Mouse (Mus musculus) layer of hippocampus, adult 11-12 months (tissue): Measurements from ENCODE around the gene Gbx1.
"Not testable (repeated sequence)": the region's sequence is repeated elsewhere in the genome, so short reads cannot be mapped to it uniquely, and the experiment has no call there.

Source experiments
- DNase-seq: peaks from one replicate; pipeline ENCODE4 v3.0.0; 2022; ENCODE audit warnings: low spot score

Gene Gbx1

GRCm38 (mm10) chr5:24526889-24527230 is at the start of gene Gbx1:
TSS of gene Gbx1 (minus strand) at chr5:24527202.
- no peak for DNase-seq

- DNase-seq: no peak
Measured at GRCm38 (mm10) chr5:24576801-24577182, 49.8 kb upstream of the Gbx1 start.

- DNase-seq: no peak
Measured at GRCm38 (mm10) chr5:24575948-24576347, 48.9 kb upstream of the Gbx1 start.

GRCm38 (mm10) chr5:24556709-24557108 is 29.7 kb upstream of the Gbx1 start, which contains the start of gene 4931409K22Rik:
TSS of gene 4931409K22Rik (minus strand) at chr5:24556809.
- DNase-seq: no peak

- DNase-seq: not testable (repeated sequence)
Measured at GRCm38 (mm10) chr5:24555335-24555734, 28.3 kb upstream of the Gbx1 start.

GRCm38 (mm10) chr5:24553621-24554244 is 26.7 kb upstream of the Gbx1 start:
- no peak for DNase-seq

- no peak for DNase-seq
Measured at GRCm38 (mm10) chr5:24551317-24551688, 24.3 kb upstream of the Gbx1 start.

GRCm38 (mm10) chr5:24550598-24551316 is 23.8 kb upstream of the Gbx1 start:
- peak; percentile 40 for DNase-seq

- DNase-seq: no peak
Measured at GRCm38 (mm10) chr5:24542643-24543042, 15.6 kb upstream of the Gbx1 start.

- no peak for DNase-seq
Measured at GRCm38 (mm10) chr5:24541144-24541569, 14.2 kb upstream of the Gbx1 start.

GRCm38 (mm10) chr5:24540387-24541143 is 13.6 kb upstream of the Gbx1 start, which contains the start of gene Asb10:
TSS of gene Asb10 (minus strand) at chr5:24540978.
- DNase-seq: peak; percentile 68

GRCm38 (mm10) chr5:24539571-24540296 is 12.7 kb upstream of the Gbx1 start:
- no peak for DNase-seq

GRCm38 (mm10) chr5:24537618-24538017 is 10.6 kb upstream of the Gbx1 start:
- DNase-seq: no peak

GRCm38 (mm10) chr5:24536511-24536910 is 9.5 kb upstream of the Gbx1 start:
- DNase-seq: no peak

- DNase-seq: no peak
Measured at GRCm38 (mm10) chr5:24535731-24536130, 8.7 kb upstream of the Gbx1 start.

- DNase-seq: no peak
Measured at GRCm38 (mm10) chr5:24534292-24534691, 7.3 kb upstream of the Gbx1 start.

- DNase-seq: no peak
Measured at GRCm38 (mm10) chr5:24533391-24533790, 6.4 kb upstream of the Gbx1 start.

- DNase-seq: peak; percentile 94
Measured at GRCm38 (mm10) chr5:24530042-24530689, 3.2 kb upstream of the Gbx1 start.

- DNase-seq: no peak
Measured at GRCm38 (mm10) chr5:24527780-24528179, 778 bp upstream of the Gbx1 start.

GRCm38 (mm10) chr5:24526190-24526888 is 663 bp downstream of the Gbx1 start:
- no peak for DNase-seq
